Mouse (Mus musculus): ENCODE data around the gene Safb. TPM values are rescaled to one million over a fixed set of nuclear protein-coding genes. Genes with fewer than 3 reads are reported as not detected.
"Not testable (repeated sequence)": the region's sequence is repeated elsewhere in the genome, so short reads cannot be mapped to it uniquely, and the experiment has no call there.

Safb gene
- polyA plus RNA-seq, 1 experiment from 2014 or later, result 113 TPM

GRCm38 (mm10) chr17:56617628-56618027 is 33.0 kb downstream of the Safb start:
- H3K27ac ChIP-seq (ENCODE audit: low read depth, low read length), result no peak overlapping the region
- DNase-seq (ENCODE audit: low spot score, missing footprints) (no peak), ATAC-seq (ENCODE audit: low FRiP score) (no peak)
- H3K4me1 ChIP-seq (ENCODE audit: control insufficient read depth, insufficient read depth, low read length), result peaks cover 11% of the 10 kb centered on the region
- peaks cover 29% of the 10 kb centered on the region for H3K36me3 ChIP-seq (ENCODE audit: control insufficient read depth, insufficient read depth, low read length)
- no peak overlapping the region for H3K4me3 ChIP-seq (ENCODE audit: low read depth, low read length)
- H3K9ac ChIP-seq (ENCODE audit: low read length), result no peak overlapping the region
- H3K4me2 ChIP-seq, result no peak overlapping the region
- no peaks in the 10 kb centered on the region for H3K27me3 ChIP-seq (ENCODE audit: control insufficient read depth, insufficient read depth, low read length)
- WGBS, result 91% methylated on average over 8 of the region's 8 CpGs
- H3K9me3 ChIP-seq (ENCODE audit: control insufficient read depth, low read length), result no peaks in the 10 kb centered on the region

- DNase-seq (ENCODE audit: low spot score, missing footprints) (peak; percentile 33), ATAC-seq (ENCODE audit: low FRiP score) (no peak)
- WGBS, result 88% methylated on average over 3 of the region's 3 CpGs
- Histone ChIP-seq H3K4me3 (ENCODE audit: low read depth, low read length) (no peak overlapping the region), H3K36me3 (ENCODE audit: control insufficient read depth, insufficient read depth, low read length) (peaks cover 7% of the 10 kb centered on the region; the same call in 1 of the 2 replicates), H3K9ac (ENCODE audit: low read length) (no peak overlapping the region), H3K4me2 (peak overlapping the region; percentile 80; the same call in 1 of the 2 replicates), H3K27ac (ENCODE audit: low read depth, low read length) (no peak overlapping the region), H3K4me1 (ENCODE audit: control insufficient read depth, insufficient read depth, low read length) (peaks cover 10% of the 10 kb centered on the region), H3K9me3 (ENCODE audit: control insufficient read depth, low read length) (no peaks in the 10 kb centered on the region), H3K27me3 (ENCODE audit: control insufficient read depth, insufficient read depth, low read length) (no peaks in the 10 kb centered on the region)
Measured at GRCm38 (mm10) chr17:56625495-56625894, 40.9 kb downstream of the Safb start.

- 0 out of 2 replicates have a peak, but pooled peaks cover 2% of the 10 kb centered on the region for H3K36me3 ChIP-seq (ENCODE audit: control insufficient read depth, insufficient read depth, low read length)
- peaks cover 10% of the 10 kb centered on the region for H3K4me1 ChIP-seq (ENCODE audit: control insufficient read depth, insufficient read depth, low read length)
- peak overlapping the region; percentile 87 for H3K4me3 ChIP-seq (ENCODE audit: low read depth, low read length)
- no peaks in the 10 kb centered on the region for H3K27me3 ChIP-seq (ENCODE audit: control insufficient read depth, insufficient read depth, low read length)
- H3K4me2 ChIP-seq, result peak overlapping the region; percentile 80
- no peak for DNase-seq (ENCODE audit: low spot score, missing footprints)
- WGBS, result 1% methylated on average over 32 of the region's 32 CpGs
- ATAC-seq (ENCODE audit: low FRiP score), result no peak; the same call in 1 of the 2 replicates
- no peaks in the 10 kb centered on the region for H3K9me3 ChIP-seq (ENCODE audit: control insufficient read depth, low read length)
- H3K9ac ChIP-seq (ENCODE audit: low read length), result peak overlapping the region; percentile 83
- no peak overlapping the region for H3K27ac ChIP-seq (ENCODE audit: low read depth, low read length)
Measured at GRCm38 (mm10) chr17:56626260-56626659, 41.6 kb downstream of the Safb start.

- peak; percentile 99 for DNase-seq (ENCODE audit: low spot score, missing footprints)
- ATAC-seq (ENCODE audit: low FRiP score), result peak; percentile 95
- Histone ChIP-seq H3K4me2 (peak within 1 kb of the TSS; percentile 80), H3K27me3 (ENCODE audit: control insufficient read depth, insufficient read depth, low read length) (no peaks in the 10 kb centered on the region), H3K36me3 (ENCODE audit: control insufficient read depth, insufficient read depth, low read length) (0 out of 2 replicates have a peak, but pooled peaks cover 2% of the 10 kb centered on the region), H3K4me3 (ENCODE audit: low read depth, low read length) (peak within 1 kb of the TSS; percentile 87), H3K9me3 (ENCODE audit: control insufficient read depth, low read length) (no peaks in the 10 kb centered on the region), H3K4me1 (ENCODE audit: control insufficient read depth, insufficient read depth, low read length) (peaks cover 10% of the 10 kb centered on the region), H3K9ac (ENCODE audit: low read length) (peak within 1 kb of the TSS; percentile 83), H3K27ac (ENCODE audit: low read depth, low read length) (no peak within 1 kb of the TSS)
- under 1% methylated on average over 51 of the region's 51 CpGs for WGBS
Measured at GRCm38 (mm10) chr17:56626754-56627470, 42.3 kb downstream of the Safb start, which contains the start of gene Lonp1. TSS of gene Lonp1 (minus strand) at chr17:56626887.

DNA sequence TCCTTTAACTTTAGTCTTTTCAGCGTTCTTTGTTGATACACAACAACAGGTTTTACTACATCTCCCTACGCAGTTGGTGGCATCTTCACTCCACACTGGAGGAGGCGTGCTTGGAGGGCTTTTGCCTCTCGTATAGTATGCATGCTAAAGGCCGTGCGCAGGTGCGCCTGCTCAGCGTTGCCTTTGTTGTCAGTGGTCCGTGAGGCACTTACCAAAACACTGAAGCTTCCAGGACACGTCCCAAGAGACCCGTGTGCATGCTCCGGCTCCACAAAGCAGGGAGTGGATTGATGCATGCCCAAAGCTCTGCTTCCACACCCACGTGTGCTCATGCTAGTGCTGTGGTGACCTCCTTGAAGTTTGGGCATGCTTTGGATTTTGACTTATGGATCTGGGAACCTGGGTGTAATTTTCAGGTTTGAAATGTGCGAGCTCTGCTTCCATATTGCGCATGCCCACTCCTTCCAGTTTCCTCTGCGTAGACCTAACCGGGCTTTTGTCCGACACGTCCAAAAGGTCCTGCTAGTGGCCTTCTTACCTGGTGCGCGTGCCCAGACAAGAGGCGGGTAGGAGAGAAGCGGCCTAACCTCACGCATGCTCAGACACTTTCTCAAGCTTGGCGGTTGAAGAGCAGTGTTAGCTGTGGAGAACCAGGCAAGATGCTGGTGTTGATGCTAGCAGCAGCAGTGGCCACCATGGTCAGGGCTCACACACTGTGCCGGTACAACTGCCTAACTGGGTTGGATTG is 43.1 kb downstream of the Safb start, which contains the start of gene Catsperd:
Catsperd (plus strand) TSS at position 614 of the 748 bp plus-strand sequence.
- Histone ChIP-seq H3K4me2 (peak within 1 kb of the TSS; percentile 59), H3K4me3 (ENCODE audit: low read depth, low read length) (peak within 1 kb of the TSS; percentile 87), H3K27ac (ENCODE audit: low read depth, low read length) (no peak within 1 kb of the TSS), H3K4me1 (ENCODE audit: control insufficient read depth, insufficient read depth, low read length) (peaks cover 10% of the 10 kb centered on the region), H3K9me3 (ENCODE audit: control insufficient read depth, low read length) (no peaks in the 10 kb centered on the region), H3K9ac (ENCODE audit: low read length) (peak within 1 kb of the TSS; percentile 21), H3K36me3 (ENCODE audit: control insufficient read depth, insufficient read depth, low read length) (no peaks in the 10 kb centered on the region), H3K27me3 (ENCODE audit: control insufficient read depth, insufficient read depth, low read length) (no peaks in the 10 kb centered on the region)
- ATAC-seq (ENCODE audit: low FRiP score) (peak; percentile 47), DNase-seq (ENCODE audit: low spot score, missing footprints) (peak; percentile 92)
- 11% methylated on average over 26 of the region's 26 CpGs for WGBS

GRCm38 (mm10) chr17:56629800-56630781 is 45.5 kb downstream of the Safb start:
- WGBS, result 91% methylated on average over 25 of the region's 27 CpGs
- H3K4me3 ChIP-seq (ENCODE audit: low read depth, low read length); H3K9ac ChIP-seq (ENCODE audit: low read length); H3K36me3 ChIP-seq (ENCODE audit: control insufficient read depth, insufficient read depth, low read length); H3K27me3 ChIP-seq (ENCODE audit: control insufficient read depth, insufficient read depth, low read length); ATAC-seq (ENCODE audit: low FRiP score); H3K4me2 ChIP-seq; H3K4me1 ChIP-seq (ENCODE audit: control insufficient read depth, insufficient read depth, low read length); H3K9me3 ChIP-seq (ENCODE audit: control insufficient read depth, low read length); H3K27ac ChIP-seq (ENCODE audit: low read depth, low read length): not testable (repeated sequence)
- DNase-seq (ENCODE audit: low spot score, missing footprints), result peak; percentile 54

DNA sequence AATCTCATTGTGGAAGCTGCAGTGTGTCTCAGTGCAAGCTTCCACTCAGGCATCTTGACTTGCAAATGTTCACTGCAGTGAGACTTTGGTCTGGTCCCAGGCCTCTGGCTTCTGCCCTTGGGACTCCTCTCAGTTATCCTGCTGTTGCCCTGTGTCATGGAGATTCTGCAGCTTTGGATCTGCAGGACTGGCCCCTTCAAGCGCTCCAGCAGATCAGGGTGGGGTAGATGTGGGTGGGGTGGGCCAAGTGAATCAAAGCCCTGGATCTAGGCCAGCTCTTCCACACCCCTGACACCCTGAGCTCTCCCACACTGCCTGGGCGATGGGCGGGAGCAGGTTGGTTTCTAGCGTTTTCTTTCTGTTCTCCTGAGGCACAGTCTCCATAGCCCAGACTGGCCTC is 47.2 kb downstream of the Safb start:
- no peaks in the 10 kb centered on the region for H3K36me3 ChIP-seq (ENCODE audit: control insufficient read depth, insufficient read depth, low read length)
- no peak for DNase-seq (ENCODE audit: low spot score, missing footprints)
- no peak overlapping the region for H3K4me3 ChIP-seq (ENCODE audit: low read depth, low read length)
- H3K4me1 ChIP-seq (ENCODE audit: control insufficient read depth, insufficient read depth, low read length), result peaks cover 4% of the 10 kb centered on the region
- no peaks in the 10 kb centered on the region for H3K27me3 ChIP-seq (ENCODE audit: control insufficient read depth, insufficient read depth, low read length)
- H3K9ac ChIP-seq (ENCODE audit: low read length), result no peak overlapping the region
- ATAC-seq (ENCODE audit: low FRiP score), result no peak
- no peak overlapping the region for H3K27ac ChIP-seq (ENCODE audit: low read depth, low read length)
- H3K9me3 ChIP-seq (ENCODE audit: control insufficient read depth, low read length), result no peaks in the 10 kb centered on the region
- H3K4me2 ChIP-seq, result no peak overlapping the region
- WGBS, result 65% methylated on average over 4 of the region's 4 CpGs

- no peak overlapping the region for H3K4me3 ChIP-seq (ENCODE audit: low read depth, low read length)
- H3K36me3 ChIP-seq (ENCODE audit: control insufficient read depth, insufficient read depth, low read length), result no peaks in the 10 kb centered on the region
- H3K4me1 ChIP-seq (ENCODE audit: control insufficient read depth, insufficient read depth, low read length), result no peaks in the 10 kb centered on the region
- ATAC-seq (ENCODE audit: low FRiP score) (no peak), DNase-seq (ENCODE audit: low spot score, missing footprints) (no peak)
- no peaks in the 10 kb centered on the region for H3K9me3 ChIP-seq (ENCODE audit: control insufficient read depth, low read length)
- no peak overlapping the region for H3K4me2 ChIP-seq
- no peak overlapping the region for H3K9ac ChIP-seq (ENCODE audit: low read length)
- no peaks in the 10 kb centered on the region for H3K27me3 ChIP-seq (ENCODE audit: control insufficient read depth, insufficient read depth, low read length)
- H3K27ac ChIP-seq (ENCODE audit: low read depth, low read length), result no peak overlapping the region
- 88% methylated on average over 6 of the region's 6 CpGs for WGBS
Measured at GRCm38 (mm10) chr17:56634023-56634422, 49.4 kb downstream of the Safb start.

Data from midbrain, embryonic 11.5 days (tissue).